Mouse (Mus musculus) kidney, adult 2 months (tissue): Measurements from ENCODE around the gene Aurkc. TPM values are rescaled to one million over a fixed set of nuclear protein-coding genes. Genes with fewer than 3 reads are reported as not detected.
"Not testable (repeated sequence)": the region's sequence is repeated elsewhere in the genome, so short reads cannot be mapped to it uniquely, and the experiment has no call there.

ENCODE experiments used
- DNase-seq: peaks from one replicate; pipeline ENCODE4 v3.0.0; 2021
- H3K27ac ChIP-seq: fragments of 200-500 bp; 2 replicates; pipeline ENCODE4 v1.5.1; 2012; ENCODE audit warnings: low read depth, low read length, control low read depth, inconsistent platforms; ENCODE audit not compliant: insufficient read depth
- H3K27me3 ChIP-seq: fragments of 200-500 bp; replicated peaks from 2 replicates; pipeline ENCODE4 v1.6.1; 2012; ENCODE audit warnings: mild to moderate bottlenecking, moderate library complexity, low read length, inconsistent platforms; ENCODE audit not compliant: control insufficient read depth, insufficient read depth
- H3K36me3 ChIP-seq: fragments of 200-500 bp; 2 replicates; pipeline ENCODE4 v1.6.1; 2012; ENCODE audit warnings: mild to moderate bottlenecking, moderate library complexity, low read length, inconsistent platforms; ENCODE audit not compliant: control insufficient read depth, insufficient read depth
- H3K4me1 ChIP-seq: fragments of 200-500 bp; 2 replicates; pipeline ENCODE4 v1.6.1; 2011; ENCODE audit warnings: low read length; ENCODE audit not compliant: control insufficient read depth, insufficient read depth
- H3K4me3 ChIP-seq: fragments of 200-500 bp; 2 replicates; pipeline ENCODE4 v1.5.1; 2011; ENCODE audit warnings: mild to moderate bottlenecking, low read depth, low read length, control low read depth; ENCODE audit not compliant: insufficient read depth
- CTCF ChIP-seq: fragments of 200-500 bp; conservative IDR thresholded peaks from 2 replicates; pipeline ENCODE4 v1.5.1; 2011; ENCODE audit warnings: low read depth, mild to moderate bottlenecking, control low read depth, low read length, moderate library complexity, mixed read lengths; ENCODE audit not compliant: insufficient read depth, insufficient read length
- POLR2A ChIP-seq: fragments of 200-500 bp; IDR thresholded peaks from one replicate; pipeline ENCODE4 v1.6.1; 2011; ENCODE audit warnings: low read depth, low read length, control low read depth
- WGBS: fragments of 180-500 bp; shearing (Covaris S2); methylation state at CpG from one replicate; pipeline ENCODE4 v1.1.7; 2018; 5-methylcytosine and 5-hydroxymethylcytosine counted together
- polyA plus RNA-seq: library from polyadenylated mRNA; depleted of rRNA; stranded (reverse); fragments of >200 nt; gene quantifications from 2 replicates; pipeline ENCODE4 v1.2.3, GENCODE M21; 2012; rRNA removed

Gene Aurkc
- polyA plus RNA-seq, 1 experiment, result not detected

DNA sequence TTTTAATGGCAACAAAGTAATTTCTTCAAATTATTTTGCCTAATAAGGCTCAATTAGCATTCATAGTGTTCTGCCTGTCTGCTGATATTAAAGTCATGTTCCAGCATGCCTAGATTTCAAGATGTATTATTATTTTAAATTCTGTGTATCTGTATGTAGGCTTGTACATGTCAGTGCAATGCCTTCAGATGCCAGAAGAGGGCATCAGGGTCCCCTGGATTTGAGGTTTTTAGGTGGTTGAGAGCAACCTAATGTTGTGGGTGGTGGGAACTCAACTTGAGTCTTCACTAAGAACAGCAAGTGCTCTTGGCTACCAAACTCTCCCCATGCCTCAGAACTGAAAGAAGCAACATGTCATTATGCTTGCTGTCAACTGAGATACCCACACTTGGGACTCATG, 32.3 kb downstream of the Aurkc start:
- no peaks in the 10 kb centered on the region for H3K4me1 ChIP-seq
- H3K27ac ChIP-seq, result no peak overlapping the region
- H3K27me3 ChIP-seq, result no peaks in the 10 kb centered on the region
- H3K36me3 ChIP-seq, result no peaks in the 10 kb centered on the region
- no peak overlapping the region for H3K4me3 ChIP-seq
- DNase-seq, result no peak
- TF ChIP-seq POLR2A (no peak), CTCF (no peak)

DNA sequence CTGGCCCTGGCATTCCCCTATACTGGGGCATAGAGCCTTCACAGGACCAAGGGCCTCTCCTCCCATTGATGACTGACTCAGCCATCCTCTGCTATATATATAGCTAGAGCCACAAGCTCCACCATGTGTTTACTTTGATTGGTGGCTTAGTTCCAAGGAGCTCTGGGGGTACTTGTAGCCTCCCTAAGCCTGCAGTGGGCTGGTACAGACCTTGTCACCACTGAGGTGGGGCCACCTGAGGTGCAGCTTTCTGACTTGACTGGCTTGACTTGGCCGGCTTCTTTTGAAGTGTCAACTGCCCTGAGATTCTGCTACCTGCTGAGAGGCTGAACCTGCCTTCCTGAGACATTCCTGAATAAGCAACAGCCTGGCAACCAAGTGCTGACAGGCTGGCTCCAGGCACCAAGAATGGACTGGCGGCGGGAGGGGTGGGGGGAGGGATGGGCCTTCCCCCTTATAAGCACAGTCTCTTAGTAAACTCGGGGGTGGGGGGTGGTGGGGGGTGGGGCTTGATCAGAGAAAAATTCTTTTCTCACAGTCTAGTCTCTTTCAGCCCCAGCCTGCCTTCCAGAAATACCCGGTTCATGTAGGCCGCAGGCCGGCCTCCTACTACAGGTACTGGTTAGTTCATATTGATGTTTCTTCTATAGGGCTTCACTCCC, 54.7 kb downstream of the Aurkc start:
- DNase-seq, H3K27ac ChIP-seq, H3K4me3 ChIP-seq, H3K27me3 ChIP-seq, H3K36me3 ChIP-seq, H3K4me1 ChIP-seq: not testable (repeated sequence)
- WGBS, result 50% methylated on average over 7 of the region's 7 CpGs

Other genes starting within 250 kb of the Aurkc start
- gene Zfp954, start 126.2 kb downstream of the Aurkc start, polyA plus RNA-seq, result 7.5 and 7.6 TPM in 2 replicates
- 0.27 TPM in 2 replicates for gene Zfp773, start 141.5 kb downstream of the Aurkc start, polyA plus RNA-seq
- gene Zfp418, start 176.0 kb downstream of the Aurkc start, polyA plus RNA-seq, result 0.88 and 0.95 TPM in 2 replicates
- 1.8 and 2.4 TPM in 2 replicates for gene Zfp772, start 214.7 kb downstream of the Aurkc start, polyA plus RNA-seq